Mouse (Mus musculus): ENCODE measurements around the gene Tmem248. TPM values are rescaled to one million over a fixed set of nuclear protein-coding genes. Genes with fewer than 3 reads are reported as not detected.
A peak's percentile ranks its signal among the peaks of the same experiment; 100 is the strongest.

Gene Tmem248
- polyA plus RNA-seq, 1 experiment, result 30.9 TPM

GRCm38 (mm10) chr5:130203948-130204347, 12.9 kb upstream of the Tmem248 start:
- 69% methylated on average over 4 of the region's 4 CpGs for WGBS
- Histone ChIP-seq H3K27me3 (replicated peaks; ENCODE audit: control insufficient read depth, insufficient read depth, low read length) (no peaks in the 10 kb centered on the region), H3K27ac (ENCODE audit: insufficient read depth, low read depth, low read length) (no peak overlapping the region), H3K4me3 (ENCODE audit: insufficient read depth, low read depth, low read length) (no peak overlapping the region), H3K36me3 (ENCODE audit: control insufficient read depth, insufficient read depth, low read length) (peaks cover 3% of the 10 kb centered on the region; the same call in 1 of the 2 replicates), H3K4me1 (ENCODE audit: control insufficient read depth, insufficient read depth, low read length) (peaks cover 20% of the 10 kb centered on the region; the same call in 1 of the 2 replicates)
- no peak for DNase-seq
- TF ChIP-seq CTCF (conservative IDR thresholded peaks at IDR 0.05; ENCODE audit: insufficient read depth, insufficient read length, low read depth, low read length) (no peak), POLR2A (IDR thresholded peaks at IDR 0.05; ENCODE audit: low read depth, low read length) (no peak)

- no peaks in the 10 kb centered on the region for H3K27me3 ChIP-seq (replicated peaks; ENCODE audit: control insufficient read depth, insufficient read depth, low read length)
- no peak overlapping the region for H3K27ac ChIP-seq (ENCODE audit: insufficient read depth, low read depth, low read length)
- no peak for DNase-seq
- WGBS, result 76% methylated on average over 6 of the region's 6 CpGs
- H3K36me3 ChIP-seq (ENCODE audit: control insufficient read depth, insufficient read depth, low read length), result peaks cover 3% of the 10 kb centered on the region; the same call in 1 of the 2 replicates
- no peak overlapping the region for H3K4me3 ChIP-seq (ENCODE audit: insufficient read depth, low read depth, low read length)
- TF ChIP-seq POLR2A (IDR thresholded peaks at IDR 0.05; ENCODE audit: low read depth, low read length), result no peak
- TF ChIP-seq CTCF (conservative IDR thresholded peaks at IDR 0.05; ENCODE audit: insufficient read depth, insufficient read length, low read depth, low read length), result no peak
- peaks cover 20% of the 10 kb centered on the region; the same call in 1 of the 2 replicates for H3K4me1 ChIP-seq (ENCODE audit: control insufficient read depth, insufficient read depth, low read length)
Observed at GRCm38 (mm10) chr5:130204560-130204959, 12.3 kb upstream of the Tmem248 start.

GRCm38 (mm10) chr5:130205441-130206023, 11.3 kb upstream of the Tmem248 start:
- no peak for TF ChIP-seq POLR2A (IDR thresholded peaks at IDR 0.05; ENCODE audit: low read depth, low read length)
- no peak for TF ChIP-seq CTCF (conservative IDR thresholded peaks at IDR 0.05; ENCODE audit: insufficient read depth, insufficient read length, low read depth, low read length)
- no peak for DNase-seq
- no peaks in the 10 kb centered on the region for H3K27me3 ChIP-seq (replicated peaks; ENCODE audit: control insufficient read depth, insufficient read depth, low read length)
- no peaks in the 10 kb centered on the region for H3K36me3 ChIP-seq (ENCODE audit: control insufficient read depth, insufficient read depth, low read length)
- peaks cover 14% of the 10 kb centered on the region; the same call in 1 of the 2 replicates for H3K4me1 ChIP-seq (ENCODE audit: control insufficient read depth, insufficient read depth, low read length)
- H3K27ac ChIP-seq (ENCODE audit: insufficient read depth, low read depth, low read length), result no peak overlapping the region
- WGBS, result 78% methylated on average over 3 of the region's 3 CpGs
- H3K4me3 ChIP-seq (ENCODE audit: insufficient read depth, low read depth, low read length), result no peak overlapping the region

GRCm38 (mm10) chr5:130207299-130207698, 9.6 kb upstream of the Tmem248 start:
- no peak for TF ChIP-seq POLR2A (IDR thresholded peaks at IDR 0.05; ENCODE audit: low read depth, low read length)
- no peak for TF ChIP-seq CTCF (conservative IDR thresholded peaks at IDR 0.05; ENCODE audit: insufficient read depth, insufficient read length, low read depth, low read length)
- H3K36me3 ChIP-seq (ENCODE audit: control insufficient read depth, insufficient read depth, low read length), result no peaks in the 10 kb centered on the region
- H3K4me3 ChIP-seq (ENCODE audit: insufficient read depth, low read depth, low read length), result no peak overlapping the region
- peaks cover 5% of the 10 kb centered on the region; the same call in 1 of the 2 replicates for H3K4me1 ChIP-seq (ENCODE audit: control insufficient read depth, insufficient read depth, low read length)
- H3K27me3 ChIP-seq (replicated peaks; ENCODE audit: control insufficient read depth, insufficient read depth, low read length), result no peaks in the 10 kb centered on the region
- H3K27ac ChIP-seq (ENCODE audit: insufficient read depth, low read depth, low read length), result no peak overlapping the region
- no peak for DNase-seq
- 94% methylated on average over 4 of the region's 4 CpGs for WGBS

GRCm38 (mm10) chr5:130212956-130213355, 3.9 kb upstream of the Tmem248 start:
- H3K27me3 ChIP-seq (replicated peaks; ENCODE audit: control insufficient read depth, insufficient read depth, low read length), result no peaks in the 10 kb centered on the region
- no peak for TF ChIP-seq CTCF (conservative IDR thresholded peaks at IDR 0.05; ENCODE audit: insufficient read depth, insufficient read length, low read depth, low read length)
- TF ChIP-seq POLR2A (IDR thresholded peaks at IDR 0.05; ENCODE audit: low read depth, low read length), result no peak
- H3K36me3 ChIP-seq (ENCODE audit: control insufficient read depth, insufficient read depth, low read length), result no peaks in the 10 kb centered on the region
- H3K27ac ChIP-seq (ENCODE audit: insufficient read depth, low read depth, low read length), result no peak overlapping the region
- WGBS, result 79% methylated on average over 11 of the region's 11 CpGs
- H3K4me1 ChIP-seq (ENCODE audit: control insufficient read depth, insufficient read depth, low read length), result no peaks in the 10 kb centered on the region
- H3K4me3 ChIP-seq (ENCODE audit: insufficient read depth, low read depth, low read length), result no peak overlapping the region
- no peak for DNase-seq

GRCm38 (mm10) chr5:130217406-130217805, 525 bp downstream of the Tmem248 start:
- H3K36me3 ChIP-seq (ENCODE audit: control insufficient read depth, insufficient read depth, low read length), result no peaks in the 10 kb centered on the region
- DNase-seq, result peak; percentile 49
- H3K4me1 ChIP-seq (ENCODE audit: control insufficient read depth, insufficient read depth, low read length), result 0 out of 2 replicates have a peak, but pooled peaks cover 6% of the 10 kb centered on the region
- TF ChIP-seq CTCF (conservative IDR thresholded peaks at IDR 0.05; ENCODE audit: insufficient read depth, insufficient read length, low read depth, low read length), result no peak
- no peak for TF ChIP-seq POLR2A (IDR thresholded peaks at IDR 0.05; ENCODE audit: low read depth, low read length)
- no peaks in the 10 kb centered on the region for H3K27me3 ChIP-seq (replicated peaks; ENCODE audit: control insufficient read depth, insufficient read depth, low read length)
- 78% methylated on average over 4 of the region's 4 CpGs for WGBS
- H3K4me3 ChIP-seq (ENCODE audit: insufficient read depth, low read depth, low read length), result no peak overlapping the region
- no peak overlapping the region for H3K27ac ChIP-seq (ENCODE audit: insufficient read depth, low read depth, low read length)

GRCm38 (mm10) chr5:130218336-130218735, 1.5 kb downstream of the Tmem248 start:
- H3K36me3 ChIP-seq (ENCODE audit: control insufficient read depth, insufficient read depth, low read length), result no peaks in the 10 kb centered on the region
- WGBS, result 92% methylated on average over 5 of the region's 5 CpGs
- no peak overlapping the region for H3K27ac ChIP-seq (ENCODE audit: insufficient read depth, low read depth, low read length)
- H3K27me3 ChIP-seq (replicated peaks; ENCODE audit: control insufficient read depth, insufficient read depth, low read length), result no peaks in the 10 kb centered on the region
- H3K4me3 ChIP-seq (ENCODE audit: insufficient read depth, low read depth, low read length), result no peak overlapping the region
- H3K4me1 ChIP-seq (ENCODE audit: control insufficient read depth, insufficient read depth, low read length), result peaks cover 9% of the 10 kb centered on the region; the same call in 1 of the 2 replicates
- no peak for TF ChIP-seq POLR2A (IDR thresholded peaks at IDR 0.05; ENCODE audit: low read depth, low read length)
- TF ChIP-seq CTCF (conservative IDR thresholded peaks at IDR 0.05; ENCODE audit: insufficient read depth, insufficient read length, low read depth, low read length), result no peak
- DNase-seq, result no peak
